Mouse (Mus musculus): ENCODE data around the gene Rb1. TPM values are rescaled to one million over a fixed set of nuclear protein-coding genes. Genes with fewer than 3 reads are reported as not detected.

Gene Rb1
- polyA plus RNA-seq, 1 experiment from 2014 or later: 28.6 TPM

- H3K9me3 ChIP-seq (ENCODE audit: control insufficient read depth, low read depth, low read length): no peaks in the 10 kb centered on the region
- no peak for ATAC-seq (ENCODE audit: insufficient number of reproducible peaks, insufficient read depth, low FRiP score, low read depth)
- 93% methylated on average over 4 of the region's 4 CpGs for WGBS
- no peak overlapping the region for H3K4me3 ChIP-seq (ENCODE audit: low read depth, low read length)
- no peaks in the 10 kb centered on the region for H3K27me3 ChIP-seq (ENCODE audit: control insufficient read depth, insufficient read depth, low read length)
- no peak overlapping the region for H3K9ac ChIP-seq (replicated peaks; ENCODE audit: low read depth, low read length)
- H3K36me3 ChIP-seq (ENCODE audit: control insufficient read depth, insufficient read depth, low read length): no peaks in the 10 kb centered on the region
- H3K27ac ChIP-seq (ENCODE audit: low read length): no peak overlapping the region
- H3K4me1 ChIP-seq (ENCODE audit: control insufficient read depth, insufficient read depth, low read length): no peaks in the 10 kb centered on the region
- H3K4me2 ChIP-seq (replicated peaks; ENCODE audit: low read depth, low read length): no peak overlapping the region
Observed at GRCm38 (mm10) chr14:73345614-73346013, 20.0 kb upstream of the Rb1 start.

GRCm38 (mm10) chr14:73340051-73340755 is 14.6 kb upstream of the Rb1 start:
- H3K27ac ChIP-seq (ENCODE audit: low read length): no peak overlapping the region
- H3K4me3 ChIP-seq (ENCODE audit: low read depth, low read length): no peak overlapping the region
- no peak for ATAC-seq (ENCODE audit: insufficient number of reproducible peaks, insufficient read depth, low FRiP score, low read depth)
- H3K4me1 ChIP-seq (ENCODE audit: control insufficient read depth, insufficient read depth, low read length): no peaks in the 10 kb centered on the region
- no peaks in the 10 kb centered on the region for H3K36me3 ChIP-seq (ENCODE audit: control insufficient read depth, insufficient read depth, low read length)
- 54% methylated on average over 6 of the region's 6 CpGs for WGBS
- H3K9ac ChIP-seq (replicated peaks; ENCODE audit: low read depth, low read length): no peak overlapping the region
- no peaks in the 10 kb centered on the region for H3K27me3 ChIP-seq (ENCODE audit: control insufficient read depth, insufficient read depth, low read length)
- no peak overlapping the region for H3K4me2 ChIP-seq (replicated peaks; ENCODE audit: low read depth, low read length)
- no peaks in the 10 kb centered on the region for H3K9me3 ChIP-seq (ENCODE audit: control insufficient read depth, low read depth, low read length)

DNA sequence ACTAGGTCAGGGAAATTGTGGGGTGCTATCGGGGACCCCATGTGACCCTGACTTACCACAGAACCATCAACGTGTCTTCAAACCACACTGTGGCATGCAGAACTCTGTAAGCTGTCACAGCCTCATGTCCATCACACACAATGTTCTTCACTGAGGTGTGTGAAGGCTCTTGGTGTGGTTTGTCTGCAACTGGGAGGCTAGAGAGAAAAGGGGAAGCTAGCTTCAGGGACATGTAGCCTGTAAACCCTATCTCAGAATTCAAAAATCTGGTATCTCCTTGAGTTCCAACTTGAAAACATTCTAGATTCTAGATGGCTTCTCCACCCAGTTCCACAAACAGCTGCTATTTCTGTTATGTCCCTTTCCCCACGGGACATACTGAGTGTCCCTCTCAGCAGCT is 14.0 kb upstream of the Rb1 start:
- Histone ChIP-seq H3K27me3 (ENCODE audit: control insufficient read depth, insufficient read depth, low read length) (no peaks in the 10 kb centered on the region), H3K27ac (ENCODE audit: low read length) (no peak overlapping the region), H3K4me1 (ENCODE audit: control insufficient read depth, insufficient read depth, low read length) (no peaks in the 10 kb centered on the region), H3K9me3 (ENCODE audit: control insufficient read depth, low read depth, low read length) (no peaks in the 10 kb centered on the region), H3K4me2 (replicated peaks; ENCODE audit: low read depth, low read length) (no peak overlapping the region), H3K9ac (replicated peaks; ENCODE audit: low read depth, low read length) (no peak overlapping the region), H3K4me3 (ENCODE audit: low read depth, low read length) (no peak overlapping the region), H3K36me3 (ENCODE audit: control insufficient read depth, insufficient read depth, low read length) (no peaks in the 10 kb centered on the region)
- 67% methylated on average over 3 of the region's 3 CpGs for WGBS
- ATAC-seq (ENCODE audit: insufficient number of reproducible peaks, insufficient read depth, low FRiP score, low read depth): no peak

DNA sequence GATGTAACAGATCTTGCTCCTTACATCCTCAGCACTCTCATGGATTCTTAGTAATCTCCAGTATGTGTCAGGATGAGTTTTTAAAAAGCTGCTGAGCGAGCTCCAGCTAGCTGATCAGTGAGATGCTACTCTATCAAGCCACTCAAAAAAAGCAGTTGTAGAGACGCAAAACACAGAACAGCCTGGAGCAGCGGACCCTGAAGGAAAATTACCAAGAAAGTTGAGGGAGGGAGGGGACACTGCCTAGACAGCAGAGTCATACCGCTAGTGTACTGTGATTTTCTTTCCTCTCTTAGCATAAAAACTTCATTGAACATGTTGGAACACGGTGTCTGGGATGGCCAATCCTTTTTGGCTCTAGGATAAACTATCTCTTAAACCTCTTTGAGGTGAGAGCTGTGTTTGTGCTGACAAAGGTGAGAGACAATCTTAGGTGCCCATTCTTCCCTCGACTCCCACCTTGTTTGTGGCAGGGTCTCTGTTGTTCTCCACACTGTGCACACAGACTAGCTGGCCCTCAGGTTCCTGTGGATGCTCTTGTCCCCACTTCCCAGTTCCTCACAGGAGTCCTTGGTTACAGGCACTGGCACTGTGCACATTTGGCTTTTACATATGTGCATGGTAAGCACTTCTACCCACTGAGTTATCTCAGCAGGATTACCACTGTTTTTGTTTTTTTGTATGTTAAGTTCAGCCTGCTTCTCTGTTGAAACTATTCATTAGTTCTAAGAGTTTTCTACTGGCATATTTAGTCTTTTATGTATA is 10.9 kb upstream of the Rb1 start:
- Histone ChIP-seq H3K4me3 (ENCODE audit: low read depth, low read length) (no peak overlapping the region), H3K27me3 (ENCODE audit: control insufficient read depth, insufficient read depth, low read length) (no peaks in the 10 kb centered on the region), H3K27ac (ENCODE audit: low read length) (no peak overlapping the region), H3K9me3 (ENCODE audit: control insufficient read depth, low read depth, low read length) (no peaks in the 10 kb centered on the region), H3K4me2 (replicated peaks; ENCODE audit: low read depth, low read length) (no peak overlapping the region), H3K4me1 (ENCODE audit: control insufficient read depth, insufficient read depth, low read length) (no peaks in the 10 kb centered on the region), H3K9ac (replicated peaks; ENCODE audit: low read depth, low read length) (no peak overlapping the region), H3K36me3 (ENCODE audit: control insufficient read depth, insufficient read depth, low read length) (no peaks in the 10 kb centered on the region)
- WGBS: 75% methylated on average over 6 of the region's 6 CpGs
- ATAC-seq (ENCODE audit: insufficient number of reproducible peaks, insufficient read depth, low FRiP score, low read depth): no peak

DNA sequence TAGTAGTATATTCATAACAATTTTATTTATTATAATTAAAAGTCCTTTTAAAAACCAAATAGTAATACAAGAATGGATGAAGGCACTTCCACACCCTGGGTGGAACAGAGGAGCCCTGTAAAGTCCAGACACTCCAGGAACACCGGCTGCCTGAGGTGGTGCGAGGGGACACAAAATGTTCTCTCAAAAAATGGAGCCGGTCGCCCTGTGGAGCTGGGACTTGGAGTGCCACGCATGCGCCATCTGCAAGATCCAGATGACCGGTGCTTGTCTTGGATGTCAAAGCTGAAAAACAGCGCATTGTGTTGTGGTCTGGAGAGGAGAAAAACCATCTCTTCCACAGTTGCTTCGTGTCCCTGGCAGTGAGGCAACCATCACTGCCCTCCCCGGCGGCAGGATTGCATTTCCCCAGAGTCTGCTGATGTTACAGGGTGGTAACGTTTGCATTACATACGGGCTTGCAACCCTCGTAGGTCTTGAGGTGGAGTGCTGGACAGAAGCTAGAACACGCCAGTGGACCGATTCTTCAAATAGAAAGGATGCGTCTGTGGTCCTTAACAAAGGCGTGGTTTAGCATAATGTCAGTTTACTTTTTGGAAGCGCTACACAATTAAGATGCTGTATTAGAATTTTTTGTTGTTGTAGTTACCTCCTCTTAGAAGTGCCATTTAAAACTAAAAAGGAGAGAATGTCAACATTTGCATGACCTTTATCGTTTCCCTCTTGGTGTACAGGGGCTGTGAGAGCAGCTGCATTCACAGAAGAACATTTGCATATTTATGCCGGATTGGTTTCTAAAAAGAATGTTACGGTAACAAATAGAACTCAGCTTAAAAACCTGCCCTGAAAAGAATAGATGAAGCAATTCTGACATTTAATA is 9.5 kb upstream of the Rb1 start:
- no peak for ATAC-seq (ENCODE audit: insufficient number of reproducible peaks, insufficient read depth, low FRiP score, low read depth)
- Histone ChIP-seq H3K9ac (replicated peaks; ENCODE audit: low read depth, low read length) (no peak overlapping the region), H3K4me3 (ENCODE audit: low read depth, low read length) (no peak overlapping the region), H3K36me3 (ENCODE audit: control insufficient read depth, insufficient read depth, low read length) (no peaks in the 10 kb centered on the region), H3K27ac (ENCODE audit: low read length) (no peak overlapping the region), H3K9me3 (ENCODE audit: control insufficient read depth, low read depth, low read length) (no peaks in the 10 kb centered on the region), H3K27me3 (ENCODE audit: control insufficient read depth, insufficient read depth, low read length) (no peaks in the 10 kb centered on the region), H3K4me1 (ENCODE audit: control insufficient read depth, insufficient read depth, low read length) (no peaks in the 10 kb centered on the region), H3K4me2 (replicated peaks; ENCODE audit: low read depth, low read length) (no peak overlapping the region)
- 78% methylated on average over 22 of the region's 22 CpGs for WGBS

- no peaks in the 10 kb centered on the region for H3K27me3 ChIP-seq (ENCODE audit: control insufficient read depth, insufficient read depth, low read length)
- H3K36me3 ChIP-seq (ENCODE audit: control insufficient read depth, insufficient read depth, low read length): no peaks in the 10 kb centered on the region
- H3K9me3 ChIP-seq (ENCODE audit: control insufficient read depth, low read depth, low read length): no peaks in the 10 kb centered on the region
- H3K4me1 ChIP-seq (ENCODE audit: control insufficient read depth, insufficient read depth, low read length): no peaks in the 10 kb centered on the region
- H3K27ac ChIP-seq (ENCODE audit: low read length): no peak overlapping the region
- WGBS: 90% methylated on average over 3 of the region's 3 CpGs
- H3K9ac ChIP-seq (replicated peaks; ENCODE audit: low read depth, low read length): no peak overlapping the region
- H3K4me2 ChIP-seq (replicated peaks; ENCODE audit: low read depth, low read length): no peak overlapping the region
- no peak for ATAC-seq (ENCODE audit: insufficient number of reproducible peaks, insufficient read depth, low FRiP score, low read depth)
- no peak overlapping the region for H3K4me3 ChIP-seq (ENCODE audit: low read depth, low read length)
Observed at GRCm38 (mm10) chr14:73333880-73334279, 8.3 kb upstream of the Rb1 start.

DNA sequence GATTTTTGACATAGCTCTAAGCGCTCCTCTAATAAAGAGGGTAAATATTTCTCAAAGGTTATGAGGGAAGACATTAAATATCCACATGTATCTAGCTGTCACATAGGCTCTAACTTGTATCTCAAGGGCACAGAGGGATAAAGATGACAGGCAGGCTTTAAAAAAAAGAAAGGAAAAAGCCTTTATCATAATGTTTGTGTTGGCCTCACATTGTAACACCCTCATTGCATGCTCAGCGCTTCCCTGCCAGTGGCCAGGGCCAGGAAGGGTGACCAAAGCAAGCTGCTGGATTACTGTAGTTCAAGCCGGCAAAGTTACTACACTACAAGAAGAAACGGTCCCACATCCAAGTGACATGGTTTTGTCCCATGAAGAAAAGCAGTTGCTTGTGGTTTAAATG is 5.8 kb upstream of the Rb1 start:
- H3K27ac ChIP-seq (ENCODE audit: low read length): no peak overlapping the region
- no peak overlapping the region for H3K9ac ChIP-seq (replicated peaks; ENCODE audit: low read depth, low read length)
- peaks cover 3% of the 10 kb centered on the region; the same call in 1 of the 2 replicates for H3K4me1 ChIP-seq (ENCODE audit: control insufficient read depth, insufficient read depth, low read length)
- no peaks in the 10 kb centered on the region for H3K36me3 ChIP-seq (ENCODE audit: control insufficient read depth, insufficient read depth, low read length)
- no peaks in the 10 kb centered on the region for H3K27me3 ChIP-seq (ENCODE audit: control insufficient read depth, insufficient read depth, low read length)
- no peak for ATAC-seq (ENCODE audit: insufficient number of reproducible peaks, insufficient read depth, low FRiP score, low read depth)
- 76% methylated on average over 4 of the region's 4 CpGs for WGBS
- no peak overlapping the region for H3K4me2 ChIP-seq (replicated peaks; ENCODE audit: low read depth, low read length)
- H3K4me3 ChIP-seq (ENCODE audit: low read depth, low read length): no peak overlapping the region
- H3K9me3 ChIP-seq (ENCODE audit: control insufficient read depth, low read depth, low read length): no peaks in the 10 kb centered on the region

DNA sequence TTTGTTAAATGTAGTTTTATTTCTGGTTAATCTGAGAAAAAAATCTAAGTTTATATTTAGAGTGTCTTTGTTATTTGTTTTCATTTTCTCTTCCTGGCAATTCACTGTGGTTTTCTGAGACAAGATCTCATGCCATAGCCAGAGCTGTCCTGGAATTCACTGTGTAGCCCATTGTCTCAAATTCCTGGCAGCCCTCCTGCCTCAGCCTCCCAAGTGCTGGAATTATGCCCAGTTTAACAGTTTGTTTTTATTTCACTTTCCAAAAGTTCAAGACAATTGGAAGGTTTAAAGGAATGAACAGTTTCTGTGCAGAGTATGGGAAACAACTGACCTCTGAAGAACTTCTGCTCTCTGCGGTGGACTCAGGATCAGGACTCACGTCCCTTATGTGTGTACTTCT is 4.2 kb upstream of the Rb1 start:
- Histone ChIP-seq H3K4me1 (ENCODE audit: control insufficient read depth, insufficient read depth, low read length) (peaks cover 3% of the 10 kb centered on the region; the same call in 1 of the 2 replicates), H3K27ac (ENCODE audit: low read length) (no peak overlapping the region), H3K9ac (replicated peaks; ENCODE audit: low read depth, low read length) (no peak overlapping the region), H3K4me3 (ENCODE audit: low read depth, low read length) (no peak overlapping the region), H3K4me2 (replicated peaks; ENCODE audit: low read depth, low read length) (no peak overlapping the region), H3K36me3 (ENCODE audit: control insufficient read depth, insufficient read depth, low read length) (no peaks in the 10 kb centered on the region), H3K27me3 (ENCODE audit: control insufficient read depth, insufficient read depth, low read length) (no peaks in the 10 kb centered on the region), H3K9me3 (ENCODE audit: control insufficient read depth, low read depth, low read length) (no peaks in the 10 kb centered on the region)
- ATAC-seq (ENCODE audit: insufficient number of reproducible peaks, insufficient read depth, low FRiP score, low read depth): no peak
- WGBS: 88% methylated on average over 2 of the region's 2 CpGs

Data from stomach, embryonic 14.5 days (tissue).